In genomic region chr9:71113166-71113565, GRCm38 (mm10) we compare ENCODE assay signal across 20 mouse cellular contexts. TPM values are rescaled to one million over a fixed set of nuclear protein-coding genes. Genes with fewer than 3 reads are reported as not detected.
DNase-seq lines count a peak whose midpoint lies in the region; TF ChIP-seq lines count a peak whose summit lies in the region.
"Had no signal": no experiment of that assay in that cellular context is flagged by ENCODE, and none has a peak within 500 bp of the region (broad histone marks: within the 10 kb centered on the region; RNA-seq: fewer than 3 reads in every experiment).

No protein-coding gene starts in this region.

- DNase-seq in adrenal gland, postnatal 10 days, result peak; percentile 16
- no peak for DNase-seq in adrenal gland, postnatal 14 days
- DNase-seq in cerebellum, postnatal 10 days, result peak; percentile 56 to 68
- DNase-seq in cerebellum, adult 8-10 months, result no peak
- DNase-seq in kidney, adult 2 months, result peak; percentile 17
- DNase-seq in kidney, postnatal 4 days, result no peak
- peak; percentile 14 for DNase-seq in testis, postnatal 10 days (ENCODE audit: low spot score)
- no peak for DNase-seq in thymus, postnatal 0 days (ENCODE audit: low spot score)
- DNase-seq: adrenal gland, adult 2 months; gastrocnemius, adult 2 months; gastrocnemius, postnatal 36 days; layer of hippocampus, adult 9-11 months; liver; spleen, adult 18-20 months; thymus, adult 2 months had no signal

- no peaks in the 10 kb centered on the region for H3K36me3 ChIP-seq in kidney, adult 2 months (ENCODE audit: control insufficient read depth, insufficient read depth, low read length)
- H3K36me3 ChIP-seq: hindbrain, embryonic 13.5 days; lung, embryonic 15.5 days; midbrain, embryonic 10.5 days had no signal

- 57% methylated on average over 6 of the region's 6 CpGs for WGBS in kidney, adult 2 months

- H3K4me1 ChIP-seq in kidney, adult 2 months (ENCODE audit: control insufficient read depth, insufficient read depth, low read length), result no peaks in the 10 kb centered on the region
- H3K4me1 ChIP-seq: hindbrain, embryonic 13.5 days; lung, embryonic 15.5 days; midbrain, embryonic 10.5 days had no signal

- H3K4me3 ChIP-seq in kidney, adult 2 months (ENCODE audit: insufficient read depth, low read depth, low read length), result no peak overlapping the region
- H3K4me3 ChIP-seq: erythroblast, embryonic 14.5 days; gastrocnemius, adult 2 months; hindbrain, embryonic 13.5 days; lung, embryonic 15.5 days; midbrain, embryonic 10.5 days had no signal

- TF ChIP-seq CTCF in kidney, adult 2 months (conservative IDR thresholded peaks at IDR 0.05; ENCODE audit: insufficient read depth, insufficient read length, low read depth, low read length), result no peak

- TF ChIP-seq POLR2A in kidney, adult 2 months (IDR thresholded peaks at IDR 0.05; ENCODE audit: low read depth, low read length), result no peak

- no peak overlapping the region for H3K27ac ChIP-seq in kidney, adult 2 months (ENCODE audit: insufficient read depth, low read depth, low read length)
- H3K27ac ChIP-seq: gastrocnemius, adult 2 months; hindbrain, embryonic 13.5 days; lung, embryonic 15.5 days; midbrain, embryonic 10.5 days had no signal

- no peaks in the 10 kb centered on the region for H3K27me3 ChIP-seq in kidney, adult 2 months (replicated peaks; ENCODE audit: control insufficient read depth, insufficient read depth, low read length)
- H3K27me3 ChIP-seq: hindbrain, embryonic 13.5 days; lung, embryonic 15.5 days had no signal

RNA-seq across cellular contexts. Expression of gene Aqp9, which starts 55.3 kb away (rescaled TPM):
- 10 to 100 TPM; 17.2 to 35.8 TPM for total RNA-seq in adrenal gland, postnatal 10 days (2021)
- total RNA-seq in adrenal gland, postnatal 14 days (2021), result 1.6 and 20.3 TPM in 2 replicates
- 0.11 and 0.27 TPM in 2 replicates for polyA plus RNA-seq in kidney, adult 2 months (2012; rRNA removed)
- polyA plus RNA-seq in thymus, postnatal 0 days (2015; fragmentation: Nextera tagmentation; extraction: Ambion mirVana), result 1.2 and 1.3 TPM in 2 replicates
- total RNA-seq: gastrocnemius, adult 2 months had no signal
- polyA plus RNA-seq: limb, embryonic 11.5 days had no signal

Comparison
In these comparisons a context has a peak if more than half of its experiments do, and no peak if none do; other contexts are left out.
1. DNase-seq: peak in adrenal gland, postnatal 10 days (single experiment), cerebellum, postnatal 10 days (2 of 2), kidney, adult 2 months (single experiment) and testis, postnatal 10 days (single experiment); none in adrenal gland, postnatal 14 days (single experiment), cerebellum, adult 8-10 months (single experiment), kidney, postnatal 4 days (0 of 2) and thymus, postnatal 0 days (single experiment).